Mouse (Mus musculus) cerebellum, adult 2 months (tissue): Measurements from ENCODE around the gene Sh2b2.

ENCODE experiments used
- CTCF ChIP-seq: fragments of 200-500 bp; IDR thresholded peaks from 2 replicates; pipeline ENCODE4 v1.5.1; 2011; ENCODE audit warnings: low read depth, mild to moderate bottlenecking, control low read depth, low read length, moderate library complexity, borderline replicate concordance; ENCODE audit not compliant: insufficient read depth
- POLR2A ChIP-seq: fragments of 200-500 bp; IDR thresholded peaks from 2 replicates; pipeline ENCODE4 v1.6.1; 2011; ENCODE audit warnings: low read length, control low read depth, borderline replicate concordance; ENCODE audit not compliant: insufficient read depth

DNA sequence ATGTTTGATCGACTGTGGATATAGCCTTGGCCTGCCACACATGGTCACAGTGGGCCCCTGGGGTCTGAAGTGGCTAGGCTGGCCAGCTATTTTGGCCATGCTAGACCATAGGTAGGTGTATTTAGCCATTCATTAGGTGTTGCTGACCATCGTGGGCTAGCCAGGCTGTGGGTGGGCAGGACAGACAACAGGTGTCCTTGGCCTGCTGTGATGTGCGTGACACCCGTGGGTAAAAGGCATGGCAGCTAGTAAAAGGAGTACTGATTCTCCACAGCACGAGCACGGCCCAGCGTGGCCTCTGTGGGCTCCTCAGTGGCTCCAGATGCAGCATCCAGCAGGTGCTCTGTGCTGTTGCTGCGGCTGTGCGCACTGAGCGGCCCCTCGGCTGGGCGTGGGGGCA lies 27.8 kb downstream of the Sh2b2 start:
- TF ChIP-seq CTCF (no peak), POLR2A (no peak)
